Mouse (Mus musculus): Measurements from ENCODE around the gene Gipc1.
A peak's percentile ranks its signal among the peaks of the same experiment; 100 is the strongest.

DNA sequence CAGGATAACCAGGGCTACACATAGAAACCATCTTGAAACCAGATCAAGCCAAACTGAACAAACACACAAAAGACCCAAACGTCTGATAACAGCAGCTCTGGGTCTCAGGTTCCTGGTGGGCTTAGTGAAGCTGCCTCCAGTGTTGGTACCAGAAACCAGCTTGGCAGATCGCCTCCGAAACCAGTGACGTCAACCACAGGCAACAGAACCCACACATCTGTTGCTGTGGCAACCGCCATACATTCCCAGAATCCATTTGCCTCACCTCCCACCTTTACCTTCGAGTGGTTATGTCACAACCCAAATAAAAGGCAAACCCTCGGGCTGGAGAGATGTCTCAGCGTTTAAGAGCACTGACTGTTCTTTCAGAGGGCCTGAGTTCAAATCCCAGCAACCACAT lies 55.1 kb downstream of the Gipc1 start:
- TF ChIP-seq POLR2A (IDR thresholded peaks at IDR 0.05; ENCODE audit: control insufficient read depth, low read depth, low read length) (peak; percentile 56; the same call in 1 of the 2 replicates), CTCF (IDR thresholded peaks at IDR 0.05; ENCODE audit: control insufficient read depth, insufficient read depth, insufficient replicate concordance, low read depth, low read length) (no peak)
